Mouse (Mus musculus): Measurements from ENCODE around the gene Olfr801. TPM values are rescaled to one million over a fixed set of nuclear protein-coding genes. Genes with fewer than 3 reads are reported as not detected.

Gene Olfr801
- total RNA-seq (2012; rRNA removed) (not detected in 2 replicates), polyA plus RNA-seq (2012; ENCODE audit: insufficient read depth in 1 of 2, insufficient read length in 2 of 2, low read depth in 1 of 2, low replicate concordance in 2 of 2, missing spikeins in 1 of 2) (not detected)

- no peak within 1 kb of the TSS for H3K9ac ChIP-seq (ENCODE audit: control insufficient read depth, low read depth, low read length, poor library complexity, severe bottlenecking)
- no peak within 1 kb of the TSS for H3K27ac ChIP-seq (ENCODE audit: control insufficient read depth, low read depth, low read length)
- H3K4me3 ChIP-seq (ENCODE audit: control insufficient read depth in 1 of 2, insufficient read depth in 1 of 2, low read depth in 2 of 2, low read length in 2 of 2), result no peak within 1 kb of the TSS
- TF ChIP-seq POLR2A (IDR thresholded peaks at IDR 0.05; ENCODE audit: control insufficient read depth in 1 of 2, insufficient read depth in 1 of 2, low read depth in 1 of 2, low read length in 2 of 2, poor library complexity in 1 of 2) (no peak), MYC (IDR thresholded peaks at IDR 0.05; ENCODE audit: low read depth, low read length) (no peak), NRF1 (IDR thresholded peaks at IDR 0.05; ENCODE audit: insufficient read depth, low read depth, low read length, poor library complexity, severe bottlenecking) (no peak), MYB (IDR thresholded peaks at IDR 0.05; ENCODE audit: low read depth, low read length) (no peak), EP300 (IDR thresholded peaks at IDR 0.05; ENCODE audit: low read depth in 1 of 2, low read length in 2 of 2) (no peak), TAL1 (IDR thresholded peaks at IDR 0.05; ENCODE audit: low read length) (no peak), ZKSCAN1 (IDR thresholded peaks at IDR 0.05; ENCODE audit: low read depth, low read length) (no peak), TCF12 (IDR thresholded peaks at IDR 0.05; ENCODE audit: low read depth, low read length) (no peak), MEF2A (IDR thresholded peaks at IDR 0.05; ENCODE audit: extremely low read depth, insufficient replicate concordance, low read depth, low read length, poor library complexity, severe bottlenecking) (no peak), ZNF384 (IDR thresholded peaks at IDR 0.05; ENCODE audit: low read depth, low read length) (no peak), RAD21 (IDR thresholded peaks at IDR 0.05; ENCODE audit: low read depth, low read length) (no peak), POLR2AphosphoS5 (IDR thresholded peaks at IDR 0.05; ENCODE audit: borderline replicate concordance, low read depth, low read length) (no peak), HCFC1 (IDR thresholded peaks at IDR 0.05; ENCODE audit: low read depth, low read length) (no peak), POLR2AphosphoS2 (IDR thresholded peaks at IDR 0.05; ENCODE audit: low read length) (no peak), ZMIZ1 (IDR thresholded peaks at IDR 0.05; ENCODE audit: low read depth, low read length) (no peak), SMC3 (IDR thresholded peaks at IDR 0.05; ENCODE audit: low read depth, low read length) (no peak), ELF1 (IDR thresholded peaks at IDR 0.05; ENCODE audit: low read depth, low read length) (no peak), MAX (IDR thresholded peaks at IDR 0.05; ENCODE audit: low read length) (no peak), CTCF (IDR thresholded peaks at IDR 0.05 in 2 of 3, conservative IDR thresholded peaks at IDR 0.05 in 1 of 3; ENCODE audit: control insufficient read depth in 1 of 3, insufficient read depth in 1 of 3, low read depth in 2 of 3, low read length in 3 of 3, poor library complexity in 1 of 3, severe bottlenecking in 1 of 3) (no peak), UBTF (IDR thresholded peaks at IDR 0.05; ENCODE audit: borderline replicate concordance, insufficient read depth, low read depth, low read length) (no peak)
- DNase-seq (ENCODE audit: low read depth, low spot score), result no peak
- no peaks in the 10 kb centered on the region for H3K36me3 ChIP-seq (ENCODE audit: control insufficient read depth in 1 of 2, insufficient read depth in 2 of 2, low read length in 2 of 2)
- no peaks in the 10 kb centered on the region for H3K79me2 ChIP-seq (ENCODE audit: control insufficient read depth, insufficient read depth, low read length, poor library complexity)
- H3K27me3 ChIP-seq (ENCODE audit: control insufficient read depth in 1 of 2, insufficient read depth in 2 of 2, low read length in 2 of 2), result no peaks in the 10 kb centered on the region
- H3K9me3 ChIP-seq (replicated peaks; ENCODE audit: insufficient read depth, low read length), result no peaks in the 10 kb centered on the region
- H3K4me1 ChIP-seq (ENCODE audit: control insufficient read depth in 1 of 2, insufficient read depth in 2 of 2, low read length in 2 of 2), result no peaks in the 10 kb centered on the region
Measured at GRCm38 (mm10) chr10:129673765-129674164, at the start of gene Olfr801. Gene Olfr801, minus strand, starts transcription at chr10:129673865.

- no peaks in the 10 kb centered on the region for H3K79me2 ChIP-seq (ENCODE audit: control insufficient read depth, insufficient read depth, low read length, poor library complexity)
- no peaks in the 10 kb centered on the region for H3K4me1 ChIP-seq (ENCODE audit: control insufficient read depth in 1 of 2, insufficient read depth in 2 of 2, low read length in 2 of 2)
- H3K9me3 ChIP-seq (replicated peaks; ENCODE audit: insufficient read depth, low read length), result no peaks in the 10 kb centered on the region
- H3K27ac ChIP-seq (ENCODE audit: control insufficient read depth, low read depth, low read length), result no peak within 1 kb of the TSS
- no peaks in the 10 kb centered on the region for H3K27me3 ChIP-seq (ENCODE audit: control insufficient read depth in 1 of 2, insufficient read depth in 2 of 2, low read length in 2 of 2)
- TF ChIP-seq MEF2A (IDR thresholded peaks at IDR 0.05; ENCODE audit: extremely low read depth, insufficient replicate concordance, low read depth, low read length, poor library complexity, severe bottlenecking) (no peak), EP300 (IDR thresholded peaks at IDR 0.05; ENCODE audit: low read depth in 1 of 2, low read length in 2 of 2) (no peak), MYC (IDR thresholded peaks at IDR 0.05; ENCODE audit: low read depth, low read length) (no peak), BHLHE40 (IDR thresholded peaks at IDR 0.05; ENCODE audit: borderline replicate concordance, low read depth, low read length) (no peak), E2F4 (IDR thresholded peaks at IDR 0.05; ENCODE audit: borderline replicate concordance, low read depth, low read length) (no peak), POLR2AphosphoS2 (IDR thresholded peaks at IDR 0.05; ENCODE audit: low read length) (no peak), CTCF (IDR thresholded peaks at IDR 0.05 in 2 of 3, conservative IDR thresholded peaks at IDR 0.05 in 1 of 3; ENCODE audit: control insufficient read depth in 1 of 3, insufficient read depth in 1 of 3, low read depth in 2 of 3, low read length in 3 of 3, poor library complexity in 1 of 3, severe bottlenecking in 1 of 3) (no peak), NELFE (IDR thresholded peaks at IDR 0.05; ENCODE audit: low read depth, low read length) (no peak), MYB (IDR thresholded peaks at IDR 0.05; ENCODE audit: low read depth, low read length) (no peak), KAT2A (conservative IDR thresholded peaks at IDR 0.05; ENCODE audit: low read depth, low read length) (no peak), MAX (IDR thresholded peaks at IDR 0.05; ENCODE audit: low read length) (no peak), ZMIZ1 (IDR thresholded peaks at IDR 0.05; ENCODE audit: low read depth, low read length) (no peak), GABPA (IDR thresholded peaks at IDR 0.05; ENCODE audit: low read depth, low read length) (no peak), JUND (IDR thresholded peaks at IDR 0.05; ENCODE audit: low read depth, low read length) (no peak), RAD21 (IDR thresholded peaks at IDR 0.05; ENCODE audit: low read depth, low read length) (no peak), USF1 (IDR thresholded peaks at IDR 0.05; ENCODE audit: low read depth, low read length) (no peak)
- no peak within 1 kb of the TSS for H3K4me3 ChIP-seq (ENCODE audit: control insufficient read depth in 1 of 2, insufficient read depth in 1 of 2, low read depth in 2 of 2, low read length in 2 of 2)
- DNase-seq (ENCODE audit: low read depth, low spot score), result no peak
- H3K36me3 ChIP-seq (ENCODE audit: control insufficient read depth in 1 of 2, insufficient read depth in 2 of 2, low read length in 2 of 2), result no peaks in the 10 kb centered on the region
- no peak within 1 kb of the TSS for H3K9ac ChIP-seq (ENCODE audit: control insufficient read depth, low read depth, low read length, poor library complexity, severe bottlenecking)
Measured at GRCm38 (mm10) chr10:129702910-129703309, 29.2 kb upstream of the Olfr801 start, which contains the start of gene Olfr804. Gene Olfr804, plus strand, starts transcription at chr10:129703210.
